Mouse (Mus musculus) kidney, embryonic 16.5 days (tissue): Measurements from ENCODE around the gene Kcne3. TPM values are rescaled to one million over a fixed set of nuclear protein-coding genes. Genes with fewer than 3 reads are reported as not detected.

Experiments used
- ATAC-seq: fragments of 200-750 bp; cut with Nextera tagmentation; 2 replicates; pipeline ENCODE4 v1.8.0; 2017; ENCODE audit warnings: moderate TSS enrichment; ENCODE audit not compliant: low FRiP score, low TSS enrichment
- H3K27ac ChIP-seq: fragments of 300-500 bp; sonication (generic); 2 replicates; pipeline ENCODE4 v1.5.1; 2014; ENCODE audit warnings: low read length
- H3K27me3 ChIP-seq: fragments of 300-500 bp; sonication (generic); 2 replicates; pipeline ENCODE4 v1.6.1; 2014; ENCODE audit warnings: low read length, control low read depth, mixed read lengths; ENCODE audit not compliant: insufficient read depth
- H3K36me3 ChIP-seq: fragments of 300-500 bp; sonication (generic); 2 replicates; pipeline ENCODE4 v1.6.1; 2014; ENCODE audit warnings: low read length, control low read depth, mixed read lengths; ENCODE audit not compliant: insufficient read depth
- H3K4me1 ChIP-seq: fragments of 300-500 bp; sonication (generic); 2 replicates; pipeline ENCODE4 v1.6.1; 2014; ENCODE audit warnings: low read length, control low read depth, mixed read lengths; ENCODE audit not compliant: insufficient read depth
- H3K4me2 ChIP-seq: fragments of 300-500 bp; sonication (generic); replicated peaks from 2 replicates; pipeline ENCODE4 v1.6.1; 2014; ENCODE audit warnings: low read depth, low read length
- H3K4me3 ChIP-seq: fragments of 300-500 bp; sonication (generic); 2 replicates; pipeline ENCODE4 v1.5.1; 2014; ENCODE audit warnings: mild to moderate bottlenecking, low read length
- H3K9ac ChIP-seq: fragments of 300-500 bp; sonication (generic); replicated peaks from 2 replicates; pipeline ENCODE4 v1.6.1; 2014; ENCODE audit warnings: low read length
- H3K9me3 ChIP-seq: fragments of 300-500 bp; sonication (generic); 2 replicates; pipeline ENCODE4 v1.6.1; 2016; ENCODE audit warnings: low read length, control low read depth
- WGBS: fragments of 180-500 bp; shearing (Covaris S2); extraction: QIAGEN DNeasy Blood & Tissue Kit; methylation state at CpG from one replicate; pipeline ENCODE4 v1.1.7; 2014; 5-methylcytosine and 5-hydroxymethylcytosine counted together
- polyA plus RNA-seq: library from polyadenylated mRNA; unstranded; fragments of >200 nt; fragmentation: Nextera tagmentation; extraction: Ambion mirVana; gene quantifications from 2 replicates; pipeline ENCODE4 v1.2.1, GENCODE M21; 2015

Gene Kcne3
- 3.0 and 4.2 TPM in 2 replicates for polyA plus RNA-seq

GRCm38 (mm10) chr7:100176269-100176668 lies at the start of gene Kcne3:
Kcne3 (plus strand) TSS chr7:100176502.
- Histone ChIP-seq H3K9ac (no peak within 1 kb of the TSS), H3K27ac (no peak within 1 kb of the TSS), H3K4me2 (no peak within 1 kb of the TSS), H3K4me3 (no peak within 1 kb of the TSS), H3K9me3 (no peaks in the 10 kb centered on the region), H3K36me3 (no peaks in the 10 kb centered on the region), H3K4me1 (peaks cover 13% of the 10 kb centered on the region), H3K27me3 (peaks cover 34% of the 10 kb centered on the region)
- WGBS: 70% methylated on average over 3 of the region's 3 CpGs
- ATAC-seq: no peak

DNA sequence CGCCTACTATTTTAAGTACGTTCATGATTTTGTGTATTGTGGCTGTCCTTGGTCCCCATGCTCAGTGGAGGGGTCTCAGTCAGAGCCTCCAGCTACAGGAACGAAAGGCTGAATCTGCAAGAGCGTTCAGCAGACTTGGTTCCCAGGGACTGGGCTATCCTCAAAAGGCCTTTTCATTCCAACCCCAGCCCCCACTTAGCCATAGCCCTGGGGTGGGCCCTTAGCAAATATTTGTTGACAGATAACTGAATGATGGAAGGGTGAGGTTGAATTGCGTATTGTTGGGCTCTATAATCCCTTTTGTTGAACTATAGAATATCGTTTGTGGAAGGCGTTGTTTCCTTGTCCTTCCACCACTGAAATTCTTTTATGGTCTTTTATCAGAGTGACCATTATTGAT lies 49.8 kb upstream of the Kcne3 start:
- 91% methylated on average over 7 of the region's 7 CpGs for WGBS
- H3K27ac ChIP-seq: no peak overlapping the region
- no peak overlapping the region for H3K4me3 ChIP-seq
- no peaks in the 10 kb centered on the region for H3K36me3 ChIP-seq
- no peaks in the 10 kb centered on the region for H3K27me3 ChIP-seq
- no peak overlapping the region for H3K4me2 ChIP-seq
- peaks cover 3% of the 10 kb centered on the region; the same call in 1 of the 2 replicates for H3K9me3 ChIP-seq
- no peak overlapping the region for H3K9ac ChIP-seq
- no peak for ATAC-seq
- peaks cover 6% of the 10 kb centered on the region; the same call in 1 of the 2 replicates for H3K4me1 ChIP-seq

DNA sequence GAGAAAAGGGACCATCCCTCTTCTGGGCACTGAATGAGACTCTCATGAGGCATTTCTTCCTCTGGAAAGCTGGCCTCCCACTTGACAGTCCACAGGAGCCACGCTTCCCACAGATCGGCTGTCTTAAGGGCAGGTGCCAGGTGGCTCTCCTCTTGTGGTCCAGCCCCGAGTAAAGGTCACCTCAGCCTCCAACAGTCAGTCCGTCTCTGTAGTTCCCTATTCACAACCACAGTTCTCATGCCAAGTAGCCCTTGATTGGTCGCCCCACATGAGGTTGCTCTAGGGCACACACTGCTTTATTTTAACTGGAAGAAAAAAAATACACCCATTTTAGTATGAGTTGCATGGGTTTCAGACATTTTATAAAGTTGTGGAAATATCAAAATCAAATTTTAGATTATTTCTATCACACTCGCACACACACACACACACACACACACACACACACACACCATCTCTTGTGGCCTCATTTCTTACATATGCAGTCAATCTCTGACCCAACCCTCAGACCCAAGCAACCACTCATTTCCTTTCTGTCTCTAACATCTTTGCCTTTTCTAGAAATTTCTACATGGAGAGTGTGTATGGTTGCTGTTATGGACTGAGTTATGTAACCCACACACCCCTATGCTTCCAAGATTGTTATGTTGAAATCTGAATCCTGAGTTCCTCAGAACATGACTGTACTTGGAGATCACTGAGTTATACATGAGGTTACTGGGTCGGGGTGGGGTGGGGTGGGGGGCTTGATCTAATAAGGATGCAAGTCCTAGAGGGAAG lies 47.9 kb upstream of the Kcne3 start:
- peaks cover 3% of the 10 kb centered on the region; the same call in 1 of the 2 replicates for H3K9me3 ChIP-seq
- H3K4me3 ChIP-seq: no peak overlapping the region
- no peak overlapping the region for H3K4me2 ChIP-seq
- H3K36me3 ChIP-seq: no peaks in the 10 kb centered on the region
- H3K9ac ChIP-seq: no peak overlapping the region
- no peaks in the 10 kb centered on the region for H3K27me3 ChIP-seq
- no peaks in the 10 kb centered on the region for H3K4me1 ChIP-seq
- WGBS: 71% methylated on average over 7 of the region's 7 CpGs
- no peak overlapping the region for H3K27ac ChIP-seq
- ATAC-seq: no peak

DNA sequence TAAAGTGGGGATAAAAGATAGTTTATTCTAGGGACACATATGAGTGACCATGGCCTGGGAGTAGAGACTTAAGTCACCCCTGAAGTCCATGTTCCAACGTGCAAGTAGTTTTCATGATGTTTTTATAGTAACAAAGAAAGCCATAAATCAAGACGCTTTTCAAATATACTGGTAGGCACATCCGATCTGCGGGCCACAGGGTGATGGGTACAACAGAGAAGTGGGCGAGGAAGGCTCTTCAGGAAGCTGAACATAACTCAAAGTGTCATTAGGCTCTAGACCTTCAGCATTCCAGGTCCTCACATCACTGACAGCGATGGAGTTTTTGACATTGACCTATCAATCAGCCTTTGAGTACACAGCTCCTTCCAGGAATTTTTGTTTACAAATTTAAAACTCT lies 45.7 kb upstream of the Kcne3 start:
- Histone ChIP-seq H3K4me1 (no peaks in the 10 kb centered on the region), H3K27me3 (no peaks in the 10 kb centered on the region), H3K27ac (no peak overlapping the region), H3K9ac (no peak overlapping the region), H3K9me3 (peaks cover 3% of the 10 kb centered on the region; the same call in 1 of the 2 replicates), H3K36me3 (no peaks in the 10 kb centered on the region), H3K4me2 (no peak overlapping the region), H3K4me3 (no peak overlapping the region)
- WGBS: 21% methylated on average over 6 of the region's 6 CpGs
- ATAC-seq: no peak

GRCm38 (mm10) chr7:100132379-100132778 lies 43.9 kb upstream of the Kcne3 start:
- WGBS: 78% methylated on average over 1 of the region's 1 CpGs
- no peak for ATAC-seq
- H3K27ac ChIP-seq: no peak overlapping the region

DNA sequence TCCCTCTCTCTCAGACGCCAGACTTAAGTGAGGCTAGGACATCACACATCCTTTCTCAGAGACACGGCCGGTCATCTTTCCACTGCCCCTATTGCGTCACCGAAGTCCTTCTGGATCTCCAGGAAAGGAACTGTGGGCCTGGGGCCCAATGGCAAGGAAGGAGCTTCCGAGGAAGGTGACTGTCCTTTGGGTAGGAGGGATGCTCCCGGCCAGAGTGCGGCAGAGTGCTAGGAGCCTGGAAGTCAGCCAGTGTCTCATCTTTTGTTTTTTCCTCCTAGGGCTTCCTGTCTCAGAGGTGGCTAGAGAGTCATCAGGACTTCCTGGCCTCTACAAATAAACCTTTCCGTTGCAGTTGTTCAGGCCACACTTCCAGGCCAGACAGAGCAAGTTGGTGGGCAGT lies 39.3 kb upstream of the Kcne3 start:
- H3K27me3 ChIP-seq: no peaks in the 10 kb centered on the region
- H3K9ac ChIP-seq: no peak overlapping the region
- no peaks in the 10 kb centered on the region for H3K4me1 ChIP-seq
- H3K4me2 ChIP-seq: no peak overlapping the region
- 79% methylated on average over 9 of the region's 9 CpGs for WGBS
- H3K36me3 ChIP-seq: no peaks in the 10 kb centered on the region
- H3K4me3 ChIP-seq: no peak overlapping the region
- no peaks in the 10 kb centered on the region for H3K9me3 ChIP-seq
- ATAC-seq: 0 out of 2 replicates have a peak, but pooled peaks have one; percentile 42
- H3K27ac ChIP-seq: no peak overlapping the region

More at GRCm38 (mm10) chr7:100132379-100132778, 43.9 kb upstream of the Kcne3 start:
- H3K4me2 ChIP-seq: no peak overlapping the region
- no peaks in the 10 kb centered on the region for H3K4me1 ChIP-seq
- no peak overlapping the region for H3K4me3 ChIP-seq
- no peaks in the 10 kb centered on the region for H3K36me3 ChIP-seq
- no peaks in the 10 kb centered on the region for H3K9me3 ChIP-seq
- no peak overlapping the region for H3K9ac ChIP-seq
- H3K27me3 ChIP-seq: no peaks in the 10 kb centered on the region

GRCm38 (mm10) chr7:100138075-100138474 lies 38.2 kb upstream of the Kcne3 start:
- Histone ChIP-seq H3K4me1 (no peaks in the 10 kb centered on the region), H3K27ac (no peak overlapping the region), H3K27me3 (no peaks in the 10 kb centered on the region), H3K36me3 (no peaks in the 10 kb centered on the region), H3K4me3 (no peak overlapping the region), H3K4me2 (no peak overlapping the region), H3K9ac (no peak overlapping the region), H3K9me3 (no peaks in the 10 kb centered on the region)
- WGBS: 94% methylated on average over 4 of the region's 4 CpGs
- ATAC-seq: no peak

DNA sequence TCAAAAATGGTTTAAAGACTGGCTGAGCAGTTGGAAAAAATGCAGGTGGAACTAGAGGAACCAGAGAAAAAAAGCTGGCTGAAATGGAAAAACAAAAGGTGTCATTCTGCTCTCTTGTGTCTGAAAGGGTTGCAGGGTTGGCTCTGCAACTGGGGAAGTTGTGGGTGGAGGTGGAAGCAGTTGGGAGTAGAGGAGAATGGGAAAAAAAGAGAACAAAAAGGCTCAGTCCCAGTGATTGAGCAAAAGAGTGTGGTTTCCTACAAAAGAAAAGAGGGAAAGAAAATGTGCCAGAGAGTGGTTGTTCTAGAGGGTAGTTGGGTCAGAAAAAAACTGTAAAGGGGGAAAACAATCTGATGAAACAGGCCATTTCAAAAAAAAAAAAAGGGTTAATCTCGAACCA lies 35.7 kb upstream of the Kcne3 start:
- no peak overlapping the region for H3K4me3 ChIP-seq
- no peak overlapping the region for H3K4me2 ChIP-seq
- no peak overlapping the region for H3K27ac ChIP-seq
- ATAC-seq: no peak
- H3K4me1 ChIP-seq: no peaks in the 10 kb centered on the region
- no peak overlapping the region for H3K9ac ChIP-seq
- WGBS: 85% methylated on average over 1 of the region's 1 CpGs
- no peaks in the 10 kb centered on the region for H3K36me3 ChIP-seq
- no peaks in the 10 kb centered on the region for H3K9me3 ChIP-seq
- H3K27me3 ChIP-seq: no peaks in the 10 kb centered on the region

DNA sequence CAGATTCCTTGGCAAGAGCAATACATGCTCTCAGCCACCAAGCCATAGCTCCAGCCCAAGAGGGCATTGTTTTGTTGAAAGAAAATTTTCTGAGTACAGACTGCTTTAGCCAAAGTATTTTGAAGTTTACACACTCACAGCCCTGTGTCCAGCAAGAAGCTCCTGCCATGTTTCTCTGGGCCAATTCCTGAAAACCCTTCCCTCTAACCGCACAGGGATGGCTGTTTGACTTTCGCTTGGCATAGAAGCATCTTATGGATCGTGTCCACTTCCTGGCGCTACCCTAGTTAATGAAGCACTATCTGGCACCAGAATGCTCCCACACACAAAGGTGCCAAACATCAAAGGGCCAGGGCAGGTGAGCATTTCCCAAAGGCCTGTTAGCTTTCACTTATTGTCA lies 27.7 kb upstream of the Kcne3 start:
- no peaks in the 10 kb centered on the region for H3K9me3 ChIP-seq
- no peak overlapping the region for H3K4me3 ChIP-seq
- no peak overlapping the region for H3K4me2 ChIP-seq
- H3K36me3 ChIP-seq: no peaks in the 10 kb centered on the region
- 67% methylated on average over 4 of the region's 4 CpGs for WGBS
- no peak for ATAC-seq
- H3K9ac ChIP-seq: no peak overlapping the region
- peak overlapping the region; percentile 6; the same call in 1 of the 2 replicates for H3K27ac ChIP-seq
- H3K4me1 ChIP-seq: peaks cover 3% of the 10 kb centered on the region; the same call in 1 of the 2 replicates
- no peaks in the 10 kb centered on the region for H3K27me3 ChIP-seq

GRCm38 (mm10) chr7:100150086-100150485 lies 26.2 kb upstream of the Kcne3 start:
- no peak for ATAC-seq
- WGBS: 48% methylated on average over 10 of the region's 10 CpGs
- no peak overlapping the region for H3K4me2 ChIP-seq
- no peaks in the 10 kb centered on the region for H3K9me3 ChIP-seq
- H3K36me3 ChIP-seq: no peaks in the 10 kb centered on the region
- no peak overlapping the region for H3K9ac ChIP-seq
- no peak overlapping the region for H3K4me3 ChIP-seq
- H3K27ac ChIP-seq: no peak overlapping the region
- peaks cover 3% of the 10 kb centered on the region; the same call in 1 of the 2 replicates for H3K4me1 ChIP-seq
- no peaks in the 10 kb centered on the region for H3K27me3 ChIP-seq
